Mouse (Mus musculus): Measurements from ENCODE around the gene Dera. TPM values are rescaled to one million over a fixed set of nuclear protein-coding genes. Genes with fewer than 3 reads are reported as not detected.

The Dera gene
- total and polyA plus RNA-seq, 3 experiments: 59.5 to 80.6 (median 78.0) TPM

DNA sequence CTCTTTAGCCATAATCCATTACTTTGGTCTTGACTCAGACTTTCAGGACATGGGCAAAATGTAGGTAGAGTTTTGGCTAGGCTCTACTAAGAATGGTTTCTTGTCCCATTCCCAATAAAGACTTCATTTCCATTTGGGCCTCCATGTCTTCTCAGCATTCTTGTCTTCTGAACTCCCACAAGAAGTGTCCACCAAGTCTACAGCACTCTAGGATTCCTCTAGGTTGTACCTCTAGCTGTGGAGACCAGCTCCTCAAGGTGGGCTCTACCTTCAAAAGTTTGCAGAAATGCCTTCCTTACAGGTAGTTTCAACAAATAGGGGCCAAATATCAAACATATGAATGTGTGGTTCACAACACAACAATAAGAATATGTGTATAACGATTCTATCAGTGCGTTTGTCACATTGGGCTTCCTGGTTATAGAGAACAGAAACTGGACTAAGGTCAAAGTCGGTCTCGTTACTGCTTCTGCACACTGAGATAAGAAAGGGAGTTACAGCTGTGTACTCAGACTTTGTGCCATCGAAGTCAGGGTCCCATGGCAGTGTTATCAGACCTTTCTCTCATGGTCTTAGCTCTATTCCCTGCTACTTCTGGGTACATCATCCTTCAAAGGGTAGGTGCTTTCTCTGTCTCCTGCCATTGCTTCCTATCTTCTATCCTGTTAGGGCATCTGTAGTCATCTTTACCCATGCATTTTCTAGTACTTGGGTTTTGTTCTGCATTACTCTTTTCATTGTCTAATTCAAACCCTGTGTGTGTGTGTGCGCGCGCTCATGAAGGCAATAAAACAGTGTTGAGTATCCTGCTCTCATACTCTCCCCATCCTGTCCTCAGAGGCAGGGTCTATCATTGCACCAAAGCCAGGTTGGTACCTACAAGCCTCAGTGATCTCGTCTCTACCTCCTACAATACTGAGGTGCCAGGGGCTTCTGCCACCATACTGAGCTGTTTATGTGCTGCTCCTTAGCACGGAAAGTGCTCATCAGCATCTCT, 103.2 kb downstream of the Dera start:
- DNase-seq (ENCODE audit: extremely low read depth): no peak
- no peaks in the 10 kb centered on the region for H3K27me3 ChIP-seq (replicated peaks)
- H3K79me2 ChIP-seq (replicated peaks; ENCODE audit: control insufficient read depth, extremely low read depth, insufficient read depth, poor library complexity, severe bottlenecking): no peaks in the 10 kb centered on the region
- no peak overlapping the region for H3K27ac ChIP-seq (ENCODE audit: insufficient read depth, low read depth)
- in situ Hi-C loops (cut with MboI; ENCODE audit: low pct_ligation_motif_present, low pct_unique_long_range_greater_than_20kb, low sequenced_read_pairs) (no loop called here), dilution Hi-C loops (cut with MboI; ENCODE audit: extremely low pct_ligation_motif_present, extremely low pct_unique_long_range_greater_than_20kb, low sequenced_read_pairs) (no loop called here)
- no peak overlapping the region for H3K4me2 ChIP-seq (ENCODE audit: insufficient read depth, low read depth, poor library complexity, severe bottlenecking)
- TF ChIP-seq USF1 (IDR thresholded peaks at IDR 0.05; ENCODE audit: low read depth, low read length): no peak
- TF ChIP-seq HCFC1 (IDR thresholded peaks at IDR 0.05; ENCODE audit: low read depth, low read length): no peak
- TF ChIP-seq TCF12 (IDR thresholded peaks at IDR 0.05; ENCODE audit: low read depth, low read length): no peak
- TF ChIP-seq TBP (conservative IDR thresholded peaks at IDR 0.05; ENCODE audit: low read depth, low read length): no peak
- no peak for TF ChIP-seq NRF1 (IDR thresholded peaks at IDR 0.05; ENCODE audit: low read depth, low read length)
- no peak for TF ChIP-seq ZKSCAN1 (IDR thresholded peaks at IDR 0.05; ENCODE audit: borderline replicate concordance, low read depth, low read length)
- no peak for TF ChIP-seq USF2 (conservative IDR thresholded peaks at IDR 0.05; ENCODE audit: low read depth, low read length)
- TF ChIP-seq RAD21 (IDR thresholded peaks at IDR 0.05; ENCODE audit: low read depth, low read length): no peak
- H3K9ac ChIP-seq (ENCODE audit: insufficient read depth, low read depth): no peak overlapping the region
- H3K36me3 ChIP-seq (replicated peaks in 1 of 2; ENCODE audit: control insufficient read depth in 1 of 2, insufficient read depth in 1 of 2, low read length in 1 of 2): no peaks in the 10 kb centered on the region
- H3K4me1 ChIP-seq (ENCODE audit: control insufficient read depth in 1 of 2, insufficient read depth in 2 of 2): no peaks in the 10 kb centered on the region
- no peak overlapping the region for H3K4me3 ChIP-seq (replicated peaks in 1 of 3; ENCODE audit: low read depth in 2 of 3, low read length in 2 of 3, poor library complexity in 1 of 3)
- H3K9me3 ChIP-seq (replicated peaks; ENCODE audit: low read length): no peaks in the 10 kb centered on the region

DNA sequence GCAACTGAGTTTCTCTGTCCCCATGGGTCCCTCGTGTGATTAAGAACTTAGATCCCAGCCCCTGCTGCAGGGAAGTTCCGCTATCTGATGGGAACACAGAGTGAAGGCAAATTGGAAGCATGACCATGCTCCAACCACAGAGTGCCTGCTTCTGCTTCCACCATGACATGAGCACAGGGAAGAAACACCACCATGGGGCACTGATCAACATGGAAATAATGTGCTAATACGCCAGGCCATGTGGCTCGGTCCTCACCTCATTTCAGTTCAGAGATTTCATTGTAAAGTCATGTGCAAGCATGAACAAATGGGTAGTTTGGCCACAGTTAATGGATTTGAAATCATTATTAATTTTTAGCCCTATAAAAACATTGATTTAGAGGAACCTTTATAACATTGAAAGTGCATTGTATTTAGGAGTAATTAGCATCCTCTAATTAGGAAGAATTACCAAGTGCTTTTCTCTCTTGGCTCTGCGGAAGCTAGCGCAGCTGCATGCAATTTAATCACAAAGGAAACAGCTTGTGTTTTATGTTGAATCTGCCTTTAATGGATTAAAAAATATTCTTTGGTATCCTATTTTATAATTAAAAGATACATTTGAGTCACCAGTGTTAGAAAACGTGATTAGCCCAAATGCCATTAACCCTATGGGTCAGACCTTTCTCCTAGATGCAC, 115.7 kb downstream of the Dera start:
- H3K4me3 ChIP-seq (replicated peaks in 1 of 3; ENCODE audit: low read depth in 2 of 3, low read length in 2 of 3, poor library complexity in 1 of 3): no peak overlapping the region
- no peak for DNase-seq (ENCODE audit: extremely low read depth)
- in situ Hi-C loops (cut with MboI; ENCODE audit: low pct_ligation_motif_present, low pct_unique_long_range_greater_than_20kb, low sequenced_read_pairs): no loop called here
- dilution Hi-C loops (cut with MboI; ENCODE audit: extremely low pct_ligation_motif_present, extremely low pct_unique_long_range_greater_than_20kb, low sequenced_read_pairs): no loop called here
- no peak for TF ChIP-seq POLR2A (IDR thresholded peaks at IDR 0.05; ENCODE audit: low read depth, low read length)
- TF ChIP-seq USF1 (IDR thresholded peaks at IDR 0.05; ENCODE audit: low read depth, low read length): no peak
- TF ChIP-seq SIN3A (IDR thresholded peaks at IDR 0.05; ENCODE audit: low read length): no peak
- TF ChIP-seq HCFC1 (IDR thresholded peaks at IDR 0.05; ENCODE audit: low read depth, low read length): no peak
- no peak for TF ChIP-seq MAFK (IDR thresholded peaks at IDR 0.05; ENCODE audit: insufficient replicate concordance, low read length)
- no peak for TF ChIP-seq ZMIZ1 (IDR thresholded peaks at IDR 0.05; ENCODE audit: low read depth, low read length)
- TF ChIP-seq TBP (conservative IDR thresholded peaks at IDR 0.05; ENCODE audit: low read depth, low read length): no peak
- no peak for TF ChIP-seq EP300 (IDR thresholded peaks at IDR 0.05; ENCODE audit: low read length)
- no peak for TF ChIP-seq GABPA (IDR thresholded peaks at IDR 0.05; ENCODE audit: insufficient replicate concordance, low read depth, low read length)
- no peak for TF ChIP-seq KAT2A (IDR thresholded peaks at IDR 0.05; ENCODE audit: insufficient replicate concordance, low read length)
- no peak for TF ChIP-seq RAD21 (IDR thresholded peaks at IDR 0.05; ENCODE audit: low read depth, low read length)
- TF ChIP-seq NELFE (IDR thresholded peaks at IDR 0.05; ENCODE audit: low read depth, low read length): no peak
- no peak for TF ChIP-seq MEF2A (IDR thresholded peaks at IDR 0.05; ENCODE audit: borderline replicate concordance, low read depth, low read length)
- TF ChIP-seq RCOR1 (conservative IDR thresholded peaks at IDR 0.05; ENCODE audit: low read depth, low read length): no peak
- TF ChIP-seq CHD1 (IDR thresholded peaks at IDR 0.05; ENCODE audit: low read depth, low read length): no peak
- TF ChIP-seq MYC (IDR thresholded peaks at IDR 0.05; ENCODE audit: low read depth, low read length): no peak
- TF ChIP-seq JUND (conservative IDR thresholded peaks at IDR 0.05; ENCODE audit: low read depth, low read length): no peak
- TF ChIP-seq NRF1 (IDR thresholded peaks at IDR 0.05; ENCODE audit: low read depth, low read length): no peak
- no peak for TF ChIP-seq IRF4 (IDR thresholded peaks at IDR 0.05; ENCODE audit: low read depth, low read length)
- no peak for TF ChIP-seq ELF1 (IDR thresholded peaks at IDR 0.05; ENCODE audit: low read depth, low read length)
- H3K4me2 ChIP-seq (ENCODE audit: insufficient read depth, low read depth, poor library complexity, severe bottlenecking): no peak overlapping the region
- no peak overlapping the region for H3K9ac ChIP-seq (ENCODE audit: insufficient read depth, low read depth)
- H3K27me3 ChIP-seq (replicated peaks): no peaks in the 10 kb centered on the region
- no peaks in the 10 kb centered on the region for H3K79me2 ChIP-seq (replicated peaks; ENCODE audit: control insufficient read depth, extremely low read depth, insufficient read depth, poor library complexity, severe bottlenecking)
- no peaks in the 10 kb centered on the region for H3K36me3 ChIP-seq (replicated peaks in 1 of 2; ENCODE audit: control insufficient read depth in 1 of 2, insufficient read depth in 1 of 2, low read length in 1 of 2)
- no peaks in the 10 kb centered on the region for H3K4me1 ChIP-seq (ENCODE audit: control insufficient read depth in 1 of 2, insufficient read depth in 2 of 2)
- H3K27ac ChIP-seq (ENCODE audit: insufficient read depth, low read depth): no peak overlapping the region
- no peaks in the 10 kb centered on the region for H3K9me3 ChIP-seq (replicated peaks; ENCODE audit: low read length)
